Mouse (Mus musculus) layer of hippocampus, adult 2 months (tissue): ENCODE data around the gene Spry2. TPM values are rescaled to one million over a fixed set of nuclear protein-coding genes. Genes with fewer than 3 reads are reported as not detected.

Experiments used
- DNase-seq, 2 experiments: peaks; one replicate each; pipeline ENCODE4 v3.0.0; 2022; ENCODE audit warnings: low spot score in 2 of 2
- H3K27ac ChIP-seq: fragments of 200-600 bp; 2 replicates; pipeline ENCODE4 v1.8.1; 2022
- H3K4me3 ChIP-seq: fragments of 200-600 bp; 2 replicates; pipeline ENCODE4 v1.8.1; 2022; ENCODE audit warnings: mild to moderate bottlenecking
- CTCF ChIP-seq: fragments of 200-600 bp; conservative IDR thresholded peaks from 2 replicates; pipeline ENCODE4 v1.8.1; 2022; ENCODE audit warnings: antibody characterized with exemption, mild to moderate bottlenecking, moderate library complexity
- long read RNA-seq, 2 experiments: library from polyadenylated mRNA; stranded (forward); transcript quantifications; one replicate each; pipeline ENCODE4 v2.0.0; 2021; ENCODE audit warnings: borderline mapping rate in 2 of 2
- total RNA-seq, 2 experiments: library from RNA; stranded (reverse); gene quantifications; 2 replicates each; pipeline ENCODE4 v1.2.3; 2021

The Spry2 gene
- 10 to 100 TPM; 66.7 to 74.2 TPM for total RNA-seq
- long read RNA-seq, experiment 1, partial matches to known transcripts, result 0 of 2 reads
- long read RNA-seq, experiment 1, other reads (novel, unspliced or antisense), result 0 of 2 reads
- long read RNA-seq, experiment 2, transcript Spry2-201 (2 exons, 2,087 nt), result major isoform, 6 of 7 reads
- long read RNA-seq, experiment 2, partial matches to known transcripts, result 0 of 7 reads
- long read RNA-seq, experiment 2, other reads (novel, unspliced or antisense), result 1 of 7 reads

- Histone ChIP-seq H3K27ac (peak within 1 kb of the TSS; percentile 98), H3K4me3 (peak within 1 kb of the TSS; percentile 93)
- peak; percentile 88 to 94 for DNase-seq
- no peak; the same call in 1 of the 2 replicates for TF ChIP-seq CTCF
Measured at GRCm38 (mm10) chr14:105896791-105897568, at the start of gene Spry2. Gene Spry2 (minus strand): TSS chr14:105896819.

GRCm38 (mm10) chr14:105941353-105941752 is 44.7 kb upstream of the Spry2 start:
- Histone ChIP-seq H3K4me3 (no peak overlapping the region), H3K27ac (no peak overlapping the region)
- TF ChIP-seq CTCF, result no peak
- no peak for DNase-seq

GRCm38 (mm10) chr14:105926726-105927125 is 30.1 kb upstream of the Spry2 start:
- no peak for DNase-seq
- no peak overlapping the region for H3K27ac ChIP-seq
- no peak overlapping the region for H3K4me3 ChIP-seq
- no peak for TF ChIP-seq CTCF

- Histone ChIP-seq H3K4me3 (no peak overlapping the region), H3K27ac (no peak overlapping the region)
- DNase-seq, result no peak
- no peak for TF ChIP-seq CTCF
Measured at GRCm38 (mm10) chr14:105925305-105925704, 28.7 kb upstream of the Spry2 start.

GRCm38 (mm10) chr14:105924712-105925111 is 28.1 kb upstream of the Spry2 start:
- H3K27ac ChIP-seq, result no peak overlapping the region
- TF ChIP-seq CTCF, result peak; percentile 83
- H3K4me3 ChIP-seq, result no peak overlapping the region
- peak; percentile 21 to 53 for DNase-seq

- Histone ChIP-seq H3K27ac (no peak overlapping the region), H3K4me3 (no peak overlapping the region)
- TF ChIP-seq CTCF, result no peak
- DNase-seq, result no peak
Measured at GRCm38 (mm10) chr14:105922874-105923273, 26.3 kb upstream of the Spry2 start.

GRCm38 (mm10) chr14:105922427-105922826 is 25.8 kb upstream of the Spry2 start:
- H3K27ac ChIP-seq, result no peak overlapping the region
- no peak overlapping the region for H3K4me3 ChIP-seq
- DNase-seq, result no peak
- no peak for TF ChIP-seq CTCF

- no peak overlapping the region for H3K27ac ChIP-seq
- no peak for DNase-seq
- TF ChIP-seq CTCF, result no peak
- no peak overlapping the region for H3K4me3 ChIP-seq
Measured at GRCm38 (mm10) chr14:105921217-105921695, 24.6 kb upstream of the Spry2 start.

GRCm38 (mm10) chr14:105920395-105921216 is 24.0 kb upstream of the Spry2 start:
- H3K27ac ChIP-seq, result no peak overlapping the region
- DNase-seq, result no peak
- peak overlapping the region; percentile 23; the same call in 1 of the 2 replicates for H3K4me3 ChIP-seq
- TF ChIP-seq CTCF, result no peak

- Histone ChIP-seq H3K4me3 (no peak overlapping the region), H3K27ac (no peak overlapping the region)
- no peak for TF ChIP-seq CTCF
- DNase-seq, result no peak
Measured at GRCm38 (mm10) chr14:105907216-105907615, 10.6 kb upstream of the Spry2 start.

GRCm38 (mm10) chr14:105905935-105906334 is 9.3 kb upstream of the Spry2 start:
- no peak for TF ChIP-seq CTCF
- no peak overlapping the region for H3K4me3 ChIP-seq
- no peak for DNase-seq
- no peak overlapping the region for H3K27ac ChIP-seq

GRCm38 (mm10) chr14:105905509-105905908 is 8.9 kb upstream of the Spry2 start:
- no peak for TF ChIP-seq CTCF
- Histone ChIP-seq H3K27ac (no peak overlapping the region), H3K4me3 (no peak overlapping the region)
- DNase-seq, result no peak

GRCm38 (mm10) chr14:105902807-105903206 is 6.2 kb upstream of the Spry2 start:
- DNase-seq, result no peak
- H3K27ac ChIP-seq, result no peak overlapping the region
- TF ChIP-seq CTCF, result peak; percentile 75
- no peak overlapping the region for H3K4me3 ChIP-seq
